Mouse (Mus musculus): ENCODE data around the gene Cbln3. TPM values are rescaled to one million over a fixed set of nuclear protein-coding genes. Genes with fewer than 3 reads are reported as not detected.

Cbln3 gene
- polyA plus RNA-seq, 1 experiment = 0.05 TPM

GRCm38 (mm10) chr14:55852646-55853551 is 31.3 kb downstream of the Cbln3 start:
- Histone ChIP-seq H3K27me3 (ENCODE audit: control insufficient read depth, insufficient read depth, insufficient read length) (peaks cover 16% of the 10 kb centered on the region), H3K79me2 (ENCODE audit: control insufficient read depth, insufficient read depth) (no peaks in the 10 kb centered on the region), H3K36me3 (ENCODE audit: control insufficient read depth, insufficient read depth) (no peaks in the 10 kb centered on the region), H3K79me3 (ENCODE audit: low read depth) (no peaks in the 10 kb centered on the region), H3ac (ENCODE audit: control insufficient read depth, insufficient read length, low read depth) (no peak overlapping the region), H3K4me3 (ENCODE audit: insufficient read depth, poor library complexity, severe bottlenecking) (no peak overlapping the region)
- TF ChIP-seq MYOD1 (IDR thresholded peaks at IDR 0.05; ENCODE audit: control insufficient read depth, insufficient read length, low read depth) = no peak
- no peak for TF ChIP-seq USF1 (IDR thresholded peaks at IDR 0.05; ENCODE audit: low read depth)
- no peak for TF ChIP-seq CTCF (IDR thresholded peaks at IDR 0.05; ENCODE audit: control insufficient read depth, insufficient read depth, insufficient read length)
- no peak for TF ChIP-seq MAX (IDR thresholded peaks at IDR 0.05)
- TF ChIP-seq FOSL1 (IDR thresholded peaks at IDR 0.05; ENCODE audit: insufficient read depth, low read length, poor library complexity, severe bottlenecking) = no peak
- no peak for TF ChIP-seq CEBPB (IDR thresholded peaks at IDR 0.05; ENCODE audit: low read depth)
- TF ChIP-seq MYOG (IDR thresholded peaks at IDR 0.05; ENCODE audit: control insufficient read depth, extremely low read depth, insufficient read length) = no peak

GRCm38 (mm10) chr14:55850885-55851284 is 33.3 kb downstream of the Cbln3 start:
- TF ChIP-seq FOSL1 (IDR thresholded peaks at IDR 0.05; ENCODE audit: insufficient read depth, low read length, poor library complexity, severe bottlenecking) (no peak), USF1 (IDR thresholded peaks at IDR 0.05; ENCODE audit: low read depth) (no peak), MAX (IDR thresholded peaks at IDR 0.05) (no peak), MYOD1 (IDR thresholded peaks at IDR 0.05; ENCODE audit: control insufficient read depth, insufficient read length, low read depth) (no peak), MYOG (IDR thresholded peaks at IDR 0.05; ENCODE audit: control insufficient read depth, extremely low read depth, insufficient read length) (no peak), CTCF (IDR thresholded peaks at IDR 0.05; ENCODE audit: control insufficient read depth, insufficient read depth, insufficient read length) (no peak), CEBPB (IDR thresholded peaks at IDR 0.05; ENCODE audit: low read depth) (no peak)
- H3K27me3 ChIP-seq (ENCODE audit: control insufficient read depth, insufficient read depth, insufficient read length) = peaks cover 12% of the 10 kb centered on the region
- H3K36me3 ChIP-seq (ENCODE audit: control insufficient read depth, insufficient read depth) = no peaks in the 10 kb centered on the region
- H3K79me2 ChIP-seq (ENCODE audit: control insufficient read depth, insufficient read depth) = no peaks in the 10 kb centered on the region
- no peak overlapping the region for H3K4me3 ChIP-seq (ENCODE audit: insufficient read depth, poor library complexity, severe bottlenecking)
- H3ac ChIP-seq (ENCODE audit: control insufficient read depth, insufficient read length, low read depth) = no peak overlapping the region
- no peaks in the 10 kb centered on the region for H3K79me3 ChIP-seq (ENCODE audit: low read depth)

GRCm38 (mm10) chr14:55845506-55846294 is 38.5 kb downstream of the Cbln3 start:
- H3K27me3 ChIP-seq (ENCODE audit: control insufficient read depth, insufficient read depth, insufficient read length) = no peaks in the 10 kb centered on the region
- no peaks in the 10 kb centered on the region for H3K79me3 ChIP-seq (ENCODE audit: low read depth)
- no peak overlapping the region for H3K4me3 ChIP-seq (ENCODE audit: insufficient read depth, poor library complexity, severe bottlenecking)
- no peaks in the 10 kb centered on the region for H3K36me3 ChIP-seq (ENCODE audit: control insufficient read depth, insufficient read depth)
- H3K79me2 ChIP-seq (ENCODE audit: control insufficient read depth, insufficient read depth) = no peaks in the 10 kb centered on the region
- no peak overlapping the region for H3ac ChIP-seq (ENCODE audit: control insufficient read depth, insufficient read length, low read depth)
- TF ChIP-seq FOSL1 (IDR thresholded peaks at IDR 0.05; ENCODE audit: insufficient read depth, low read length, poor library complexity, severe bottlenecking) (no peak), MYOG (IDR thresholded peaks at IDR 0.05; ENCODE audit: control insufficient read depth, extremely low read depth, insufficient read length) (no peak), CTCF (IDR thresholded peaks at IDR 0.05; ENCODE audit: control insufficient read depth, insufficient read depth, insufficient read length) (no peak), CEBPB (IDR thresholded peaks at IDR 0.05; ENCODE audit: low read depth) (no peak), MAX (IDR thresholded peaks at IDR 0.05) (no peak), MYOD1 (IDR thresholded peaks at IDR 0.05; ENCODE audit: control insufficient read depth, insufficient read length, low read depth) (no peak), USF1 (IDR thresholded peaks at IDR 0.05; ENCODE audit: low read depth) (no peak)

- Histone ChIP-seq H3K27me3 (ENCODE audit: control insufficient read depth, insufficient read depth, insufficient read length) (no peaks in the 10 kb centered on the region), H3K79me2 (ENCODE audit: control insufficient read depth, insufficient read depth) (no peaks in the 10 kb centered on the region)
Observed at GRCm38 (mm10) chr14:55842794-55843193, 41.4 kb downstream of the Cbln3 start.

GRCm38 (mm10) chr14:55840853-55841366 is 43.3 kb downstream of the Cbln3 start:
- Histone ChIP-seq H3ac (ENCODE audit: control insufficient read depth, insufficient read length, low read depth) (no peak overlapping the region), H3K36me3 (ENCODE audit: control insufficient read depth, insufficient read depth) (no peaks in the 10 kb centered on the region), H3K79me2 (ENCODE audit: control insufficient read depth, insufficient read depth) (no peaks in the 10 kb centered on the region), H3K27me3 (ENCODE audit: control insufficient read depth, insufficient read depth, insufficient read length) (no peaks in the 10 kb centered on the region), H3K79me3 (ENCODE audit: low read depth) (no peaks in the 10 kb centered on the region), H3K4me3 (ENCODE audit: insufficient read depth, poor library complexity, severe bottlenecking) (no peak overlapping the region)
- TF ChIP-seq MYOD1 (IDR thresholded peaks at IDR 0.05; ENCODE audit: control insufficient read depth, insufficient read length, low read depth) = no peak

More at GRCm38 (mm10) chr14:55842794-55843193, 41.4 kb downstream of the Cbln3 start:
- Histone ChIP-seq H3ac (ENCODE audit: control insufficient read depth, insufficient read length, low read depth) (no peak overlapping the region), H3K36me3 (ENCODE audit: control insufficient read depth, insufficient read depth) (no peaks in the 10 kb centered on the region), H3K79me3 (ENCODE audit: low read depth) (no peaks in the 10 kb centered on the region), H3K4me3 (ENCODE audit: insufficient read depth, poor library complexity, severe bottlenecking) (no peak overlapping the region)
- TF ChIP-seq CEBPB (IDR thresholded peaks at IDR 0.05; ENCODE audit: low read depth) = no peak
- no peak for TF ChIP-seq CTCF (IDR thresholded peaks at IDR 0.05; ENCODE audit: control insufficient read depth, insufficient read depth, insufficient read length)
- TF ChIP-seq USF1 (IDR thresholded peaks at IDR 0.05; ENCODE audit: low read depth) = no peak
- TF ChIP-seq MYOG (IDR thresholded peaks at IDR 0.05; ENCODE audit: control insufficient read depth, extremely low read depth, insufficient read length) = no peak
- TF ChIP-seq FOSL1 (IDR thresholded peaks at IDR 0.05; ENCODE audit: insufficient read depth, low read length, poor library complexity, severe bottlenecking) = no peak
- no peak for TF ChIP-seq MAX (IDR thresholded peaks at IDR 0.05)
- TF ChIP-seq MYOD1 (IDR thresholded peaks at IDR 0.05; ENCODE audit: control insufficient read depth, insufficient read length, low read depth) = no peak

Measured in C2C12 (cell line).